ENCODE assay signal across 29 mouse cellular contexts in genomic region chr2:30281651-30282050, GRCm38 (mm10). TPM values are rescaled to one million over a fixed set of nuclear protein-coding genes. Genes with fewer than 3 reads are reported as not detected.
"Had no signal": no experiment of that assay in that cellular context is flagged by ENCODE, and none has a peak within 500 bp of the region (broad histone marks: within the 10 kb centered on the region; RNA-seq: fewer than 3 reads in every experiment).

No protein-coding gene starts in this region.

- H3K27me3 ChIP-seq: limb, embryonic 12.5 days; limb, embryonic 15.5 days; megakaryocyte, embryonic 14.5 days; midbrain, embryonic 13.5 days; neural tube, embryonic 12.5 days; neural tube, embryonic 15.5 days had no signal

- H3K4me3 ChIP-seq: limb, embryonic 12.5 days; limb, embryonic 15.5 days; megakaryocyte, embryonic 14.5 days; midbrain, embryonic 10.5 days; midbrain, embryonic 13.5 days; neural tube, embryonic 12.5 days; neural tube, embryonic 15.5 days had no signal

- DNase-seq: kidney, adult 9 months; kidney, postnatal 14 days; kidney, postnatal 4 days; left cerebral cortex, postnatal 4 days; liver, postnatal 0 days; lung, embryonic 14.5 days; retina, postnatal 1 day; thymus, postnatal 25 days had no signal

- ATAC-seq: liver, postnatal 0 days; lung, postnatal 0 days; midbrain, embryonic 13.5 days had no signal

- H3K36me3 ChIP-seq: limb, embryonic 12.5 days; limb, embryonic 15.5 days; midbrain, embryonic 10.5 days had no signal

- H3K4me2 ChIP-seq: limb, embryonic 12.5 days; limb, embryonic 15.5 days; liver, embryonic 11.5 days; lung, embryonic 14.5 days; midbrain, embryonic 13.5 days; neural tube, embryonic 12.5 days; neural tube, embryonic 15.5 days had no signal

RNA-seq across cellular contexts. Expression of gene Gm28038, which starts 0.8 kb away (rescaled TPM):
- total RNA-seq: layer of hippocampus, adult 18-20 months; layer of hippocampus, postnatal 14 days; left cerebral cortex, adult 8-10 months; left cerebral cortex, postnatal 14 days; left cerebral cortex, postnatal 4 days; midbrain, postnatal 0 days had no signal
- polyA plus RNA-seq: kidney, embryonic 16.5 days; limb, embryonic 12.5 days; limb, embryonic 15.5 days; liver, embryonic 11.5 days; liver, embryonic 14.5 days; liver, postnatal 0 days; lung, embryonic 14.5 days; lung, postnatal 0 days; midbrain, embryonic 10.5 days; midbrain, embryonic 13.5 days; midbrain, postnatal 0 days; neural tube, embryonic 12.5 days; neural tube, embryonic 15.5 days; small intestine, adult 2 months; spleen, adult 2 months; stomach, embryonic 16.5 days; testis, adult 2 months; thymus, postnatal 0 days had no signal

RNA-seq across cellular contexts. Expression of gene Gm28035, which starts 41.3 kb away (rescaled TPM):
- polyA plus RNA-seq: limb, embryonic 12.5 days had no signal
